8 mouse cellular contexts compared by ENCODE assay signal in the genomic region with DNA sequence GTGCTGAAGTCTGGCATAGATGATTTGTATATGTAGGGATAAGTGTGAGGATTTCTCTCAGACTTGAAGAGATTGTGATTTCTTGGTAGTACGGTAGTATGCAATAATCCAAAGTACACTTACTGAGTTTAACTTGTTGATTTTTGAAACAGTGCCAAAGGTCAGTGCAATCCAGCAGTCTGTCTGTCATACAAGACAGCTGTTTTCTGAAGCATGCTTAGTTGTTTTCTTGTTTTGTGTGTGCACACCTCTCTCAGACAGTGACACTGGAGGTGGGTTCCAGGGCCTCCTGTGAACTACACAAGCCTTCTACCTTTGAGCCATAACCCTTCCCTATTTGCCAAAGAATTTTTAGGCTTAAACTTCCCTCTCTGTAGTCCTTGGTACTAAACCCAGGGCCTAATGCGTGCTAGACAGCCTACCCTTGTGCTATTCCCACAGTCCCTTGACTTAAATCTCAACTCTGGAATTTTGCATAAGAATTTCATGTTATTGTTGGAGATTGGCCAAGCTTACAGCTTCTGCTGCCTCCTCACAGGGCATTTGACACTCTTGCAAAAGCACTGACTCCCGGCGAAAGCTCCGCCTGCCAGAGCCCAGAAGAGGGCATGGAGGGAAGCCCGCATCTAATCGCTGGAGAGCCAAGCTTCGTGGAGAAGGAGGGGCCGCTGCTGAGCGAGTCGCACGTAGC. TPM values are rescaled to one million over a fixed set of nuclear protein-coding genes. Genes with fewer than 3 reads are reported as not detected.
DNase-seq lines count a peak whose midpoint lies in the region; ATAC-seq lines count a peak whose summit lies in the region.

No protein-coding gene starts in this region.

- no peak for DNase-seq in heart, adult 9 months (ENCODE audit: low spot score in 2 of 2)
- DNase-seq in testis, postnatal 10 days (ENCODE audit: low spot score) = peak; percentile 12
- no peak for DNase-seq in testis, postnatal 14 days (ENCODE audit: low spot score)
- peak; percentile 29 for DNase-seq in kidney, postnatal 14 days
- DNase-seq in spleen, postnatal 14 days (ENCODE audit: low spot score in 2 of 2) = no peak
- no peak for DNase-seq in gastrocnemius, adult 8-10 months (ENCODE audit: low spot score in 2 of 2)
- no peak for DNase-seq in urinary bladder, adult 18-20 months (ENCODE audit: low spot score in 2 of 2)

- H3K9me3 ChIP-seq in heart, embryonic 13.5 days = peaks cover 7% of the 10 kb centered on the region; the same call in 1 of the 2 replicates

- no peak overlapping the region for H3K4me3 ChIP-seq in heart, embryonic 13.5 days

- H3K4me2 ChIP-seq in heart, embryonic 13.5 days = peak overlapping the region; percentile 22

- 43% methylated on average over 12 of the region's 12 CpGs for WGBS in heart, embryonic 13.5 days

- peaks cover 94% of the 10 kb centered on the region for H3K36me3 ChIP-seq in heart, embryonic 13.5 days

- ATAC-seq in heart, embryonic 13.5 days (ENCODE audit: extremely low read depth, insufficient number of reproducible peaks, low FRiP score, low TSS enrichment) = no peak

- H3K27ac ChIP-seq in heart, embryonic 13.5 days (replicated peaks) = peak overlapping the region; percentile 70

- H3K27me3 ChIP-seq in heart, embryonic 13.5 days (replicated peaks) = no peaks in the 10 kb centered on the region

- H3K9ac ChIP-seq in heart, embryonic 13.5 days = no peak overlapping the region

- H3K4me1 ChIP-seq in heart, embryonic 13.5 days = peaks cover 11% of the 10 kb centered on the region

RNA-seq across cellular contexts. Expression of gene Nr2c1, which starts 23.8 kb away (rescaled TPM):
- polyA plus RNA-seq in heart, embryonic 13.5 days (2015; fragmentation: Nextera tagmentation; extraction: Ambion mirVana) = 5.7 and 6.0 TPM in 2 replicates
- total RNA-seq in gastrocnemius, adult 8-10 months (2022) = 1 to 10 TPM; 5.5 to 5.9 (median 5.8) TPM

RNA-seq across cellular contexts. Expression of gene Ndufa12, which starts 26.9 kb away (rescaled TPM):
- polyA plus RNA-seq in heart, embryonic 13.5 days (2015; fragmentation: Nextera tagmentation; extraction: Ambion mirVana) = 496 and 581 TPM in 2 replicates
- 100 to 1,000 TPM; 480 to 576 (median 508) TPM for total RNA-seq in gastrocnemius, adult 8-10 months (2022)

Comparison
In these comparisons a context has a peak if more than half of its experiments do, and no peak if none do; other contexts are left out.
1. DNase-seq: peak in testis, postnatal 10 days (single experiment) and kidney, postnatal 14 days (single experiment); none in heart, adult 9 months (0 of 2), testis, postnatal 14 days (single experiment), spleen, postnatal 14 days (0 of 2), gastrocnemius, adult 8-10 months (0 of 2) and urinary bladder, adult 18-20 months (0 of 2).